Mouse (Mus musculus) megakaryocyte progenitor cell, adult 5-6 weeks (primary cell): ENCODE measurements around the gene Atf7. TPM values are rescaled to one million over a fixed set of nuclear protein-coding genes. Genes with fewer than 3 reads are reported as not detected.

Source experiments
- ATAC-seq: replicated peaks from 2 replicates; pipeline ENCODE4 v1.8.0; 2016; ENCODE audit warnings: mild to moderate bottlenecking, moderate TSS enrichment, inconsistent platforms; ENCODE audit not compliant: poor library complexity
- total RNA-seq, 2 experiments: library from RNA; stranded (forward) in 1 of 2; stranded (reverse) in 1 of 2; fragments of 157-497, 149-512 nt in 1 of 2; fragments of 200-1000 nt in 1 of 2; gene quantifications; 2 replicates each; pipeline versions ENCODE4 v1.2.3 to v1.2.4; 2015 to 2017

Gene Atf7
- total RNA-seq, 2 experiments from 2014 or later: 35.3 to 164 TPM

DNA sequence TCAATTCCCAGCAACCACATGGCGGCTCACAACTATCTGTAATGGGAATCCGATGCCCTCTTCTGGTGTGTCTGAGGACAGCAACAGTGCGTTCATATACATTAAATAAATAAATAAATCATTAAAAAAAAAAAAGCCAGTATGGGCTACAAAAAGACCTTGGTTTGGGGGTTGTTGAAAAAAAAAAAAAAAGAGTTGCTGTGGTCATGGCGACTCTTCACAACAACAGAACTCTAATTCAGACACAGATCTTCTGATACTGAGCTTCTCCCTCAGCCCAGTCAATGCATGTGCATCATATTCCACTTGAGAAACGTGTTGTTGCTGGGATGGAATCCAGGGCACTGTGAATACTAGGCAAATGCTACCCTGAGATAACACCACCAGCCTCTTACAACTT is 72.7 kb downstream of the Atf7 start:
- no peak for ATAC-seq

DNA sequence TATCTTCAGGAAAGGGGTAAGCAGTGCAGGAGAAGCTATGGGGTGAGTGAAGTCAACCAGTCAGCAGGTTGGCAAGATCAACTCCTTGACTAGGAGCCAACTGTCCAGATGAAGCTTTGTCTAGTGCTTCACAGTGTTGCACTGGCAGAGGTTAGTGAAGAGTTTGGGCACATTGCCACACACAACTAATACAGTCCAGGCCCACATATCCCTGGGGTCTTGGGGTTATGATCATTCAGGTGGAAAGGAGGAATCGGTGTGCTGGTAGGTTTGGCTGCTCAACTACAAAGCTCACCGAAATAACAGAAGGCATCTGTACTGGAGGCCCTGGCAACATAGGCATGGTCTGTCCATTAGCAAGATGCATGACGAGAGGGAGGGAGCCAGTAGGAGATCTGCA is 77.8 kb downstream of the Atf7 start:
- no peak for ATAC-seq

DNA sequence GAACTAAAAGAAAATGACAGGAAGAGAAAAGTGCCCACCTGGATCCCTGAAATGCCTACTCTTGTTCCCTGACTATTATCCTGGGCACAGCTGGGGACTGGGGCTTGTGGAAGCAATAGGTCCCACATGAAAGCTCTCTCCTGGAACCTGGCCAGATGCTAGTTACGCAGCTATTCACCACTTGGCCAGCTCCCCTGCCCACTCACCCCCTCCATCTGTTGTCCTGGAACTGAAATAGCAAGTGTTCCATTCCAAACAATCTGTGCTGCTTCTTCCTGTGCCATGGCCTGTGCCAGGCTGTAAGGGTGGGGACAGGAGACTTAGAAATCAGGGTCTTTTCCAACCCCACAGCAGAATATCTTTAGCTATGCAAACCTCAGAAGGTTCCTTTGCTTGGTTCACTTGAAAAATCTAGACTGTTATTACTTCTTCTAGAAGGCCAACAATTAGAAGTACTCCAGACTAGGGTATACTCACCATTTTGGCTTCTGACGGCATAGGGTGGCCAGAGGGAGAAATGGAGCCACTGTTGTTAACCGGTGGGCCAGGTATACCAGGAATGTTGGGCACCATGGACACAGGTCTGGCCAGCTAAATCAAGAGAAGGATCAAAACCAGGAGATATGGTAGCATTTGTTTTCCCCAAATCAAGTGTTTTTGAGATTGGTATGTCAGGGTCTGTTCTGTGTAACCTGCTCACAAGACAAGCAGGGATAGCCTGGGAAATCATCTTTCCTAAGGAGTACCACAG is 78.4 kb downstream of the Atf7 start:
- ATAC-seq: no peak

- no peak for ATAC-seq
Measured at GRCm38 (mm10) chr15:102546246-102546645, 79.0 kb downstream of the Atf7 start.

DNA sequence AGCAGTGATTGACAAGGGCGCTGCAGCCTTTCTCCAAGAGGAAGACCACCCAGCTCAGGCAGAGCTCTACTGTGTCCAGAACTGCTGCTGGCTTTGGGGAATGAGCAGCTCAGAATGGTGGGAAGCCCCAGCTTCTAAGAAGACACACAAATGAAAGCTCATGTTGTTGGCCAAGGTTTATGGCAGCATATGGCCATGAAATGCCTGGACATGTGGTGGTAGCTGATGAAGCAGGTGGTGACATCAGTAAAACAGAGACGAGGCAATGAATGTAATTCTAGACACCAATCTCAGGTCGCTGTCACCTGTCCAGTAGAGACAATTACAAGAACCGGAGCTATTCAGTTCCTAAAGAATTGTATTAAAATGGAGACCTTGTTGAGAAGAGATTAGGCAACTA is 80.5 kb downstream of the Atf7 start:
- no peak for ATAC-seq

DNA sequence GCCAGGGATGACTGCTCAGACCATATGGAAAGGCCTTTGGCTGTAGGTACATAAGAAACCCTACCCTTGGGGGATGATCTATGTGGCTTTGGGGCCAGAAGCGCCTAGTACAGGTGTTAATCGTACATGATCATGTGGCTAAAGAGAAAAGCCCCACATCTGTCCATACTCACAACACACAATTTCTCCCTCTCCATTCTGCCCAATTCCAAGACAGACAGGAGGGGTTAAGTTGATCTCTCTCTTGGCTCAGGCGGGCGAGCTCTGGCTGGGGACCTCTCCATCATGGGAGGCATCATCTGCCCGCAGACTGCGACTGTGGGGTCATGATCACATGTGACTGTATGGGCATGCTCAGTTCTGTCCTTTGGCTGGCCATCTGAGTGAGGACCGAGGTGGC is 91.3 kb downstream of the Atf7 start:
- no peak for ATAC-seq

GRCm38 (mm10) chr15:102532106-102532900 is 93.0 kb downstream of the Atf7 start:
- ATAC-seq: no peak

DNA sequence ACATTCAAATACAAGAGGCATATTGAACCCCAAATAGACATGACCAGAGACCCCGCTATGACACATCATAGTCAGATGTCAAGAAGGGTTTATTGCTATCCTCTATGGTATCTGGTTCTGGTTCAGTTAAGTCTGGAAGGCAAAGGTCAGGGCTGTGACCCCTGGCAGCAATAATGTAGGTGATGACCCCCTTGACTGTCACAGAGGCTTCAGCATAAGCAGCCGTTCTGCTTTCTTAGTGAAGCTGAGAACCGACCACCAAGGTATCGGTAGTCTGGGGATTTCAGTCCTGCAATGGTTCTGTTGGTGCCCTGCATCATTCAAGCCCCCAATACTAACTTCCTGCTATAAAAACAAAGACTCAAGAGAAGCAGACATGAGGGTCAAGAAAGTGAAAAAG is 93.7 kb downstream of the Atf7 start:
- no peak for ATAC-seq

DNA sequence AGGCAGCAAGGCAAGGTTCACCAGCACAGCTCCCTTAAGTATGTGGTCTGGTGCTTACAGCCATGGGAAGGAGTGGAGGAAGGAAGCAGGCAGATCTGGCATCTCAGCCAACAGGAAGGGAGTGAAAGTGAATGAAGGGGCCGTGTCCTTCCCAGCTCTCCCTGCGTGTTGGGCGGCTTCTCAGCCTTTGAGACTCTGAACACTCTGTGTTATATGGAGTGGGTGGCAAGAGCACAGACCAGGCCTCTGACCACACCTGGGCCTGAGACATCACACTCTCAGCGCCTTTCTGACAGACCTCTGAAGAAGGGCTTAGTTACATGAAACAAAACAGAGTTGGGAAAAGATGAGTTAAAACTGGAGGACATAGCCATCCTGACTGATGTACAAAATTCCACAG is 94.7 kb downstream of the Atf7 start:
- ATAC-seq: no peak

- no peak for ATAC-seq
Measured at GRCm38 (mm10) chr15:102528396-102528795, 96.9 kb downstream of the Atf7 start.

- ATAC-seq: peak; percentile 70
Measured at GRCm38 (mm10) chr15:102527936-102528335, 97.3 kb downstream of the Atf7 start.

- no peak for ATAC-seq
Measured at GRCm38 (mm10) chr15:102526111-102527002, 98.9 kb downstream of the Atf7 start.

DNA sequence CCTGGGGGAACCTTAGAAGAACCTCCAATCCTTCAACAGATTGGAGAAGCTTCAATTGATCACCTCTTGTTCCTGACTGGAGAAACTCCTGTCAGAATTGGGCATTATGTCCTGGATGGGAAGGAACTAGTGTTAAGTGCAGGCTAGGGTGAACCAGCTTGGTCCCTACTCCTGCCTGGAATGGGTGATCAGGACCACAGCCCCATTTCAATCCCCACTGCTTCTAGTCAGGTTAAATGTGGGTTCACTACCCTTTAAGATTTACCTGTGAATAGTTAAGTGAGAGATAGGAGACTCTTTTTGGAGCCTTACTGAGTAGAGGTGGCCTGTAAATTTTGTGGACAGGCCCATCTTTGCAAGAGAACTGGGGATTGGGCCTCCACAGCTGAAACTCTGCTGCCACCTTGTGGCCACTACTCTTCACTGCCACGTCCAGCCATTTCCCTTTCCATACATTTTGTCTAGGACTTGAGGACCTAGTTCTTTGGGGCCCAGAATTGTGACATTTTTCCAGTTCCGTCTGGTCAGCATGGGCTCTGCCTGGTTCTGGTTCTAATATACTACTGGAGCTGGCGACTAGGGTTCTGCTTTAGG is 100.3 kb downstream of the Atf7 start, which contains the start of gene Npff:
TSS of gene Npff (minus strand) at position 51 of the 594 bp plus-strand sequence.
- ATAC-seq: peak; percentile 91

- no peak for ATAC-seq
Measured at GRCm38 (mm10) chr15:102521480-102521879, 103.8 kb downstream of the Atf7 start.

- ATAC-seq: no peak
Measured at GRCm38 (mm10) chr15:102520416-102520815, 104.8 kb downstream of the Atf7 start.

DNA sequence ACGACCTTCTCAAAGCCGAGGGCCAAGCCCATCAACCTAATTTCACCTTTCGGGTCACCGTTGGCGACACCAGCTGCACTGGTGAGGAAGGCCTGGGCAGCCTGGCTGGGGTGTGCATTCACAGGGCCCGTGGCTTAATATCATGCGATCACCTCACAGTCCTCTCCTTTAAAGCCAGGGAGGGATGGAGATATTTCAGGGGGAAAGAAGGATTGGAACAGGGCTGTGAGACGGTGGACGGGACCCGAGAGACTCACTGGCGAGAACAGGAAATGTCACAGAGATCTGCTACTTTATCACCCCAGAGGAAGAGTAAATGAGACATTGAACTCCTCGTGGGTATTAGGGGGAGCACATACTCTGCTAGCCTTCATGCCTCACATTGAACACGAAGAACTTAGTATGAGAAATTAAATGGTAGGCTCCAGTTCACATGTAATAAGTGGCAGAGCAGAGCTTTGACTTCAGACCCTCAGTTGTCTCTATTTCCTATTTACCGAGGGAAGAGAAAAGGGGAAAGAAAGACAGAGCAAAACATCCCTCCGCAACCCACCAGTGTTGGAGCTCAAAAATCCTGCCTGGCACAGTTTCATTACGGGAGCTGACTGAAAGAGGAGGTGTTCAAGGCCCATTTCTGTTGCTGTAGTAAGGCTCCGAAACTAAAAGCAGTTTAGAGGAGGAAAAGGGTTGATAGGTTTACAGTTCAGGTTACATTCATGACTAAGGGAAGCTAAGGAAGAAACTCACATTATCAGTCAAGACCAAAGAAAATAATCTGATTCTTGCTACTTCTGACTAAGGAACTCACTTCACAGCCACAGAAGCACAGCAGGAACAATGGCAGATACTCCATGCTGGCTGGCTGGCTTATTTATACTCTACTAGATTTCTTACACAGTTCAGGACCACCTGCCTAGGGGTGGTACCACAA is 105.8 kb downstream of the Atf7 start:
- no peak for ATAC-seq

GRCm38 (mm10) chr15:102518859-102519201 is 106.4 kb downstream of the Atf7 start:
- no peak for ATAC-seq

DNA sequence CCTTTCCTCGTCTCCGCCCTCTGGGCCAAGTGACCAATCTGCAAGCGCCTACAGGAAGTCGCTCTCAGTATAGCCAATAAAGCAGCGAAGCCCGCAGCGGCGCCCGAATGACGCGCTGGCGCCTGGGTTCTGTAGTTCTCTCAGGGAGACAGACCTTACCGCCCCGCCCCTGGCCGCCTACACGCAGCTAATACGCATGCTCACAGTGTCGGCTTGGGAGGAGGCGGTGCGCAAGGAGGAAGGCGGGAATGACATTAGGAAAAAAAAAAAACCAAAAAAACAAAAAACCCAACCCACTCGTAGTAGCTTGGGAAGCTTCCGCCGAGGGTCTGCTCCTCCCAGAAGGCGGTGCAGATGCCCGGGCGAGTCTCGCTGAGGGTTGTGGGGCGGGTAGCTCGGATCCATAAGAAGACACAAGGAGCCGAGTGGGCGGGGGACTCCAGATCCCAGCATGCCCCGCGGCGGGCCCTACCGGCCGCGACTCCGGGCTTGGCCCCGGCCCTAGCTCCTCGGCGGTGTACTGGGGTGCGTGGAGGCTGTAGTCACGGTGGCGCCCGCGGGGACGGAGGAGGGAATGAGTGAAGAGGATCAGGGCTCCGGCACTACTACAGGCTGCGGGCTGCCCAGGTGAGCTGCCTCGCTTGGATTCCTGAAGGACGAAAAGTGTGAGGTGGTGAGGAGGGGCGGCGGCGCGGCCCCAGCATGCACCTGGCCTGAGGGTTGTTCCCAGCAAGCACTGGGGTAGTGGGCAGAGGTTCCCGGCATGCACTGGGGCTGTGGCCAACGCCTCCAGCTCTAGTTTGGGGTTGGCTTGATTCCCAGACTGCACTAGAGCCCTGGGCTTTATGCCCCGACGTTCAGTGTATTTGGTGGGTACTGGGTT is 107.0 kb downstream of the Atf7 start, which contains the start of gene Tarbp2:
TSS of gene Tarbp2 (plus strand) at position 217 of the 883 bp plus-strand sequence.
- ATAC-seq: peak; percentile 75

DNA sequence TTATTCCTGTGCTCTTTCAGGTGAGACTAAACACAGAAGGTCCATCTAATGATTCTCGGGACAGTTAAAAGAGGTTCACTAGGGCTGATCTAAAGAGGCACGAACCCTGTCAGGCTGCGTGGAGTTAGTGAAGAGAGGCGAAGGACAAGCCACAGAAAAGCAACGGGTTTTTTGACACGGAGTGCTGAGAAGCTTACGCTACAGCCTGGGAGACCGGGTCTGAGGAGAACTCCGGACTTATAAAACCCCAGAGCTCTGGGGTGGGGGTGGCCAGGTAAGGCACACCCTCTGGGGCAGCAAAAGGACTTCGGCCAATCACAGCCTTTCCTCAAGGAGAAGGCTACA is 107.7 kb downstream of the Atf7 start:
- no peak for ATAC-seq
